Mouse (Mus musculus) adrenal gland, postnatal 4 days (tissue): Measurements from ENCODE around the gene Wdr45. TPM values are rescaled to one million over a fixed set of nuclear protein-coding genes. Genes with fewer than 3 reads are reported as not detected.
"Not testable (repeated sequence)": the region's sequence is repeated elsewhere in the genome, so short reads cannot be mapped to it uniquely, and the experiment has no call there.

ENCODE experiments used
- DNase-seq, 2 experiments: peaks; one replicate each; pipeline ENCODE4 v3.0.0; 2021 to 2022; ENCODE audit warnings: low spot score in 2 of 2, mixed read lengths in 2 of 2
- long read RNA-seq, 2 experiments: library from polyadenylated mRNA; stranded (forward); transcript quantifications; one replicate each; pipeline ENCODE4 v2.0.0; 2021
- total RNA-seq, 2 experiments: library from RNA; stranded (reverse); gene quantifications; 2 replicates each; pipeline ENCODE4 v1.2.3; 2021

Wdr45 gene
- total RNA-seq = 10 to 100 TPM; 68.0 to 75.4 TPM
- long read RNA-seq, experiment 1, transcript Wdr45-201 (11 exons, 1,609 nt) = major isoform, 13 of 23 reads
- long read RNA-seq, experiment 1, partial matches to known transcripts = 1 of 23 reads
- long read RNA-seq, experiment 1, other reads (novel, unspliced or antisense) = 5 of 23 reads
- long read RNA-seq, experiment 2, transcript Wdr45-201 (11 exons, 1,609 nt) = major isoform, 41 of 64 reads
- long read RNA-seq, experiment 2, partial matches to known transcripts = 4 of 64 reads
- long read RNA-seq, experiment 2, other reads (novel, unspliced or antisense) = 12 of 64 reads

DNA sequence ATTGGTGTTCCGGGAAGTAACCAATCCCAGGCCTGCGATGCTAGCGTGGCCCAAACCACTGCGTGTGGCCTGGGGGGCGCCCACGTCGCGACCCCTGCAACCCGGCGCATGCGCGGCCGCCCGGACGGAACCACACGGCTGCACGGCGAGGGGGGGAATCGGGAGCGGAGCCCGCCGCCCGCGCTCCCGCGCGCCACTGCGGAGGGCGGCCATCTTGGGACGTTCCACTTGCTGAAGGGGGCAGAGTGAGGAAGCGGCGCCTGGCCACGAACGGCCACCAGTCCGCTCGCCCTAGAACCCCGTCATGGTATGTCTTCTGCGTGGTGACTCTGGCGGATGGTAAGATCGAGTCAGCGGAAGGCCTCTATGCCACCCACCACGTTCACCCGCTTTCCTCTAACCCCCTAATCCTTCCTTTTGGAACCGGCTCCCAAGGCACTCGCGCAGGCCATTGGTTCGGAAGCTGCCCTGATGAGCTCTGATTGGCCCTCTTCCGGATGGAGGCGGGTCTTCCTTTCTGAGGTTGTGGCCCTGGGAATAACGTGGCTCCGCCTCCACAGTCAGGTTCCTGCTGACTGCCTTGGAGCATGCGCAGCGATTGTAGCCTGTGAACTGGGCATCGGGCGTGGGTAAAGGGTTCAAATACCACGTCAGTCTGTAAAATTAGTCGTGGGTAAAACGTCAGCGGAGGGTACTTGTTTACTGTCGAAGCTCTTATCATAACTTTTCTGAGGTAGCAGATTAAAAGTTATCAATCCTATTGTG is at the start of gene Wdr45:
Gene Wdr45, plus strand, starts transcription at position 199 of the 765 bp plus-strand sequence.
- peak; percentile 24 to 69 for DNase-seq

DNA sequence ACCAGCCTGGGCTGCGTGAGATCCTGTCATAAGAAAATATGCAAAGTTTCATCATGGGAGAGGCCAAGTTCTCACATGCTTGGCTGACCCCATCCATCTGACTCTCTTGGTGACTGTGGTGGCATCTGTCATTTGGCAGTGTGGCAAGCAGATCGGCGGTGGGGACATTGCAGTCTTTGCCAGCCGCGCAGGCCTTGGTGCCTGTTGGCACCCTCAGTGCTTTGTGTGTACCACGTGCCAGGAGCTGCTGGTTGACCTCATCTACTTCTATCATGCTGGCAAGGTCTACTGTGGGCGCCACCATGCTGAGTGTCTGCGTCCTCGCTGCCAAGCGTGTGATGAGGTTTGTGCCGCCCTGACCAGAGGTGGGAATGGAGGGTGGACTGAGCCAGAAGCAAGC is 49.3 kb upstream of the Wdr45 start:
- no peak for DNase-seq

DNA sequence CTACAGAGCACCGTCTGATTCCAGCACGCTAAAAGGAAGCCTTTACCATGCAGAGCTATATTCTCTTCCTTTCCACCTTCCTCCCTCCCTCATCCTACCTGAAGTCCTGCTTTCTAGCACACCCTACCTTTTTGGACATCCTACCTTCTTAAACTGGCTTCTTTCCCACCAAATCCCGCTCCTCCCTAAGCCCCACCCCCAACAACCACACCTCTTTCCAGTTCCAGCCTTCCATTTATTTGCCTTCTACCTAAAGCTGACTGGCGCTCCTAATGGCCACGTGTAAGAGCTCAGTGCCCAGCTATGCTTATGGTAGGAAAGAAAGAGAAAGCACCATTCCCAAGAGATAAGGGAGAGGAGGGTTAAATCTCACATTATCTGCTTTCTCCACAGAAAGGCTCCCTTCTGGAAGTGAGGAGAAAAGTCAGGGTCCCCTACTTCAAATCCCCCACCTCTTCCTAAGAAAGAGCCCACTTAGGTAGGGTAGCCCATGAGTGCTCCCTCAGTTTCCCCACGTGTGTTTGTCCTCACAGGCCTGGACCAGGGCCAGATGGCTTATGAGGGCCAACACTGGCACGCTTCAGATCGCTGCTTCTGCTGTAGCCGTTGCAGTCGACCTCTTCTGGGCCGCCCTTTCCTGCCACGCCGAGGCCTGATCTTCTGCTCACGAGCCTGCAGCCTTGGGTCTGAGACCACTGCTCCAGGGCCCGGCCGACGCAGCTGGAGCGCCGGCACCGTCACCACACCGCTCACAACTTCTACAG is 48.2 kb upstream of the Wdr45 start:
- DNase-seq = no peak

DNA sequence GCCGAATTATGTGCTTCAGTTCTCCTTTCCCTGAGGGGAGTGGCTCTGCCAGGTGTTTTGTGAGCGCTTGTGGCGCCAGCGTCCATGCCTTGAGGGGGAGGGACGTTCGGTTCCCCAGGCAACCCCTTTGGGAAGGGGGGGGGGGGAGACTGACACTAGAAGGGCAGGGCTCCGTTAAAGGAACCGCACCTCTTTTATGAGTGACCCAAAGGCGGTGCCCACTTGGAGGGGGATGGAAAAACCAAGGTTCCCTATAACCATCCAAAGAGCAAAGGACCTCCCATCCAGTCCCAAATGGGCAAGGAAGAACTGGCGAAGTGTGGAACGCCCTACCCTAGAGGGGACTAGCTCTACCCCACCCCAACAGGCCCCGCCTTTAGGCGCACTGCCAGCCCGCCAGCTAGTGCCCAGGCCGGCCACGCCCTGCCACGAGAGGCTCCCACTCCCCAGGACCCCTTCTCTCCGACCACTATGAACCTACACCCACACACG is 43.7 kb upstream of the Wdr45 start:
- DNase-seq = peak in 1 of 2 experiments; percentile 28

DNA sequence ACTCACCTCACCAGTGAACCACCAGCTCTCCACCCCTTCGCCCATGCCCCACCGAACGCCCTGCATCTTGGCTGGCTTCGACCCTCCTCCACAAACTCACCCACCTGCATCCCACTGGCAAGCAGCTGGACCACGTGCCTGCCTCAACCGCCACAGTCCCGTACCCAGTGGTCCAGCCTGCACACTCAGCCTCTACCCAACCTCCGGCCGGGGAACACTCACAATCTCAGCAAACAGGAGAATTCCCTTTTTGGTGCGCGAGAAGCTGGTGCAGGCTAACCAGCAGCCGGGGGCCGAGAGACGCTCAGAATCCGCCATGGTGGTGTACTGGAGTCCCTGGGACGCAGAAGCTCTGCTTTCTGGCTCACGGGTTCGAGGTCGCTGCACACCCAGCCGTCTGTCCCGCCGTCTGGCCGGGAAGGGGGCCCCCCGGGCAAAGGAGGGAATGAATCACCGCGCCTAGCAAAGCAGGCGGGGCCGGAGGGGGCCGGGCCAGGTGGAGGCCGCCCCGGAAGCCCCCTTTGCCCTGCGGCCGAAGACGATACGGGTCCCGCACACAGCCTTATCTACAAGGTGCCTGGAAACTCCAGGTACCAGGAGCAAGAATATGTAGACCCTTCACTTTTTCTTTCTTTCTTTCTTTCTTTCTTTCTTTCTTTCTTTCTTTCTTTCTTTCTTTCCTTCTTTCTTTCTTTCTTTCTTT is 43.1 kb upstream of the Wdr45 start, which contains the start of gene Plp2:
Gene Plp2, minus strand, starts transcription at position 470 of the 703 bp plus-strand sequence.
- peak in 1 of 2 experiments; percentile 15 for DNase-seq

DNA sequence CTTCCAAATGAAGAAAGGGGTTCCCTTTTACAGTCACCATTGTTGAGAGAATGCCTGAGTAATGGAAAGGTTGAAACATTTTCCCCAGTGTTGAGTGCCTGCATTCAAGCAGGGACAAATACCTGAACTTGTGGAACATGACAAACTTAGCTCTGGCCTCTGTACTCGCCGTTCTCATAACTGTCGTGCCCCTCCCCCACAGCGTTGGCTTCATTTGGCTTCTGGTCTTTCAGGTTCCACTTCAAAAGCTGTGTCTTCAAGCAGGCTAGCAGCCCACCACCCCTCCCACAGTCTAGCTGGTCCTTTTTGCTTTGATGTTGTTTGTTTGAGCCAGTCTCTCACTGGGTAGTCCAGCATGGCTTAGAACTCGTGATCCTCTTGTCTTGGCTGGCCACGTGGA is 41.4 kb upstream of the Wdr45 start:
- no peak for DNase-seq

DNA sequence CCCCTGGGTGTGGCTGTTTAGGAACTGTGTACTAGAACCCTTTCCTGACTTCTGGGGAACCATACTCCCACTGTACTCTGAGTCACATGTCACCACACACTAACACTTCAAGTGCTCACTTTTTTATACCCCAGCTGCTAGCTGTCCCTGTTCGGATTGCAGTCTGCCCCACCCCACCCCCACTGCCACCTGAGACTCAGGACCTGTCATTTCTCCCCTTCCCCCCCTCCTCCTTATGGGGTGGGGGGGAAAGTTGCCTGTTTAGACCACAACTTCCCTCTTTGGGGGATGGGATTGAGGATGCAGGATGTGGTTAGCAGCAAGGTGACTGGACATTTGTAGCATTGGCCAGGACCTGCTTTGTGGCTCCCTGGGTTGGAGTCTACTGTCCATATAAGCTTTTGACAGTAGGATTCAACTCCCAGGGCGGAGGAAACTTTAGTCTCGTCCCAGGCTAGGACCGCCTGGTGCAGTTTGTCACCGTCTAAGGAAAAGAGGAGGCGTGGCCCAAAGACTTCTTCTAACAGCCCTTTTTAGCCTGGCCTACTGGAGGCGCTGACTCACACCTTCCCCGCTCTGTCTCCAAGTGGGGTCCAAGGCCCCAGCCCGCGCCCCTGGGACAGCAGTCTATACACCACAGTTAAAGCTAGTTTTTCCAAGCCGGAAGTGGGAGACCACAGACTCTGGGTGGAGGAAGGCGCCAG is 40.4 kb upstream of the Wdr45 start:
- DNase-seq = no peak

DNA sequence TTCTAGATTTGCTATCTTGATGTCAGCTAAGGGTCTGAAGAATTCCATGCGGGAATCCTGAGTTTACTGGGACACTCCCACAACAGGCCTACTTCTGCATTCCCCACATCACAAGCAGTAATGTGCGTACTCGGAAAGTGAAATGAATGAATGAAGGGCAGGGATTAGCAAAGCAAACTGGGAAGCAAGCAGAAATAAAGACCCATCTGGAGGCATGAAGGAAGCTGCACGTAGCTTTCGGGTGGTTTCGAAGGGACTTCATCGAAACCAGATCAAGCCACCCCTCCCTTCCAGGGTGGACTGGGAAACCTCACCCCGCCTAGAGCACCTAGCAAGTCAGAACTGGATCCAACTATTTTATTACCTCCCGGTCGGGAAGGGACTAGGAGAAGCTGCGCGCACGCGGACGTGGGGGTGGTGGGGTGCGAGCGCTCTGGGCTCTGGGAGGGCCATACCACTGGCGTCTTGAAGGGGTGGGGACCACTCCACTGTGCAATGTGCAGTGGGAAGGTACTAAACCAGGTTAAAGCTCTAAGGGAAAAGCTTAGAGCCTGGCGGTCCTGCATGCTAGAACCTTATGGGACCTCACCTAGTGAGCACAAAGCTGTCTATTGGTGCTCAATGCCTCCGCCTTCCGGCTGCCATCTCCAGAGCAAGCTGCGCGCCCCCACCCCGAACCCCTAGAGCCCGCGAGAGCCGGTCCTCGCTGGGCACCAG is 39.7 kb upstream of the Wdr45 start:
- no peak for DNase-seq

DNA sequence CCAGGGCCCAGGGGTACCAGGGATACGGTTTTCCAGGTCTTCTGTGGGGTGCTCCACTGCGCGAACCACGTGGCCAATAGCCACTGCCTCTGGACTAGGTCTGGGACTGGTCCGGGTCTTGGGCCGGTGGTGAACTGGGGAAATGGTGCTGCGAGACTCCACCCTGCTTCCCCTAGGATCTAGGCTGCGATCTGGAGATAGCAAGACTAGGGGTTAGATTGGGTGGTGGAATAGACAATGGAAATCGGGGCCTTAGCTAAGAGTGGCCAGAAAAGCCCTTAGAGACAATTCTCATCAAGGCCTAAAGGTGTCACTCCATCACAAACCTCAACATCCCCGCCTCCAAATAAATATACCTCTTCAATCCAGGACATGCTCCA is 39.1 kb upstream of the Wdr45 start:
- DNase-seq = no peak

DNA sequence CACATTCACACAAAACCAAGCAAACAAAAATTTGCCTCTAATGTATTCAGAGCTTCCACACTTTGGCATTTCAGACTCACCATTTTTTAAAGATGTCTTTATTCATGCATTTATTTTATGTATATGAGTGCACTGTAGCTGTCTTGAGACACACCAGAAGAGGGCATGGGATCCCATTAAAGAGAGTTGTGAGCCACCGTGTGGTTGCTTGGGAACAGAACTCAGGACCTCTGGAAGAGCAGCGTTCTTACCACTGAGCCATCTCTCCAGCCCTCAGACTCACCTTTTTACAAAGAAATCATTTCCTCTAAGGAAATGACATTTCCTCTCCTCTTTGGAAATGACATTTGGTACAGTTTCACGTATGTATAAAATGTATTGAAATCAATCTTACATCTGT is 35.1 kb upstream of the Wdr45 start:
- DNase-seq = no peak

DNA sequence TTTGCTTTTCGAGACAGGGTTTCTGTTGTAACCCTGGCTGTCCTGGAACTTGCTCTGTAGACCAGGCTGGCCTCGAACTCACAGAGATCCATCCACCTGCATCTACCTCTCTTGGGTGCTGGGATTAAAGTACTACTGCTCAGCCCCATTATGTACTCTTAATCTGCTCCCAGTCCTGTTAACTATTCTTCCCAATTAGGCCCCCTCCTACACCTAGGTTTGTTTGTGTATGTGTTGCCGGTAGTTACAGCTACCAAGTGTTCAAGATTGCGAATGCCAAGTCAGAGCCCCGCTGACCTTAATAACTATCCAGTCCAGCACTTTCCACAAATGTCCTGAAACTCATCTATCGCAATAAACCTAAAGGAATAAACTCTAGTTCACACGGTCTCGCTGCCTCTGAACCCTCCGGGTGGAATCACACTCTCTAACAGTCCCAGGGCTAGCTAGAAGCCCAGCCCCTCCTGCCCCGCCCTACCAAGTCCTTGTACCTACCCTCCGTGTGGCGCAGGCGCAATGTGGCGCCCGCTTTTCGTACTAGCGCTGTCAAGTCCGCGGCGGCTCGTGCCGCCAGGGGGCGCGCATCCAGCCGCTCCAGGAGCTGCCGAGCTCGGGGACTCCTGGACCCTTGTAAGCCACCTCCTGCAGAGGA is 34.6 kb upstream of the Wdr45 start:
- DNase-seq = peak; percentile 68 to 74

DNA sequence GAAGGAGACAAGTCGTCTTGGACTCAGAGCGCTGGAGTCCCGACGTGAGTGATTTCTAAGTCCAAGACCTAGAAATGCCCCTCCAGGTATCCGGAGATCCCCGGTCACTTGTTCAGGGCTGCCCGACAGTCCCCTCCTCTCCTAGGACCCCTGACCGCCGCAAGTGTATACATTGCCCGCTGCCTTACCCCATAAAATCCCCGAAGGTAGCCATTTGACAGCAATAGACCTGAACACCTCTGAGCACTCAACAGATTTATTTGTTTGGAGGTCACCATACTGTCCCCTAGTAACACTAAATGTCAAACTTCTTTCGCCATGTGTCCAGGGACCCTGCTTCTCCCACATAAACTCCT is 34.1 kb upstream of the Wdr45 start:
- DNase-seq = no peak

DNA sequence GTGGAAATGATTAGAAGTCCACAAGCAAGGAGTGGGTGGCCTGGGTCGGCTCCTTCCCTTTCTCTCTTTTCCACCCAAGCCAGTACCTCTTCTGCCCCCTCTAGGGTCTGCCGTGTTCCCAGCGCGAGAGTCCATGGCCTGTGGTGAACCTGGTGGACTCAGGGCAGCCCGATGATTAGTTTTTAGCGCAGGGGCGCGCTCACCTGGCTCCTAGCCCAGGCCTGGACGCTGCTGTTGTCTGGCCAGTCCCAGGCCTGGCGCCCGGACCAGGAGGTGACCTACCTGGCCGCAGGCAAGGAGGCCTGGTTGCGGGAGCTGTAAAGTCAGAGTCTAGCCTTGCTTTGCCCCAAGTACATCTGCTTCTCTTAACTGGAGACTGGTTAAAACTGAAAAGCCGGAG is 33.3 kb upstream of the Wdr45 start, which contains the start of gene Magix:
Gene Magix, minus strand, starts transcription at position 388 of the 400 bp plus-strand sequence.
- no peak for DNase-seq

DNA sequence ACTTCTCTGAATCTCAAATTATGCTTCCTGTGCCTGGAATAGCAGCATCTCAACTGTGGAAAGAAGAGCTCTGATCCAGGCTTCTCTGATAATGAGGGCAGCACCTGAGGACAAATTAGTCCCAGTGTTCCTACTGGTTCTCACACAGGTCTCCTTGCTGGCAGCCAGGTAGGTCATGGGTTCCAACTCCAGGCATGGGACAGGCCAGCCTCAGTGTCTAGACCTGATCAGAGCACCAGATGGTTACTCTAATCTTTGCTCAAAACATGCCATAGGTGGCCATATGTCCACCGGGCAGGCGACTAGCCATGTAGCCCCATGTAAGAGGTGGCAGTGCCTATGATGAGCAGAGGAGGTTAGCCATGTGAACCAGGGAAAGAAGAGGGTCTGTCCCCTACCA is 25.8 kb upstream of the Wdr45 start:
- no peak for DNase-seq

DNA sequence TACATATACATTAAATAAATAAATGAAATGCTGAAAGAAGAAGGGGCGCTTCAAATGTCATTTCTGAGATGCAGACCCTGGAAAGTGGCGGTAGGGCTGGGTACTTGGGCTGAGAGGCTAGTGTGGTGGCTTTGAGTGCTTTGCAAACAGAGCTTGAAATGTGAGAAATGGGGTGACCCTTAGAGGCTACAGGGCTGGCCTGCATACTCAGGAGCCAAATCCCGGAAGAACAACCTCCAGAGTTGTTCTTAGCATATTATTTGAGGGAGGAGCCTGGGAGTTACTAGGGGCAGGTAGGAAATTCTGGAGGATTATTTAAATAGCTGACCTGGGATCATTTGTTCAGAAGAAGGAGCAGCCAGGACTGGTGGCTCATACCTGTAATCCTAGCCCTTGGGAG is 23.6 kb upstream of the Wdr45 start:
- no peak for DNase-seq

DNA sequence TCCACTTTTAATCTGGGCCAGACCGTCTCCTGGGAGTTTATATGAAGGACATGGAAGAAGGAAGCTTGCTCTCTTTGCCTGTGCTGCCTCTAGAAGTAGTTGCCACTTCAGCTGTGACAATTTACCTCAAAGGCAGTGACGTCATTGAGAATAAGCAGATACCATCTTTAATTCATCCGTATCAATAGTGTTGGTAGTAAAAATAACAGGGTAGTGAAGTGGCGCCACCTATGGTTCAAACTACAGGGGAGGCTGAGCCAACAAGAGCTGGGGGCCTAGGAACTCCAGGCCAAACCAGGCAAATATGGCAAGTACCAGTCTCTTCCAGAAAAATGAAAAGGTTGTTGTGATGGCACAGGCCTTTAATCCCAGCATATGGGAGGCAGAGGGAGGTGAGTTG is 21.3 kb upstream of the Wdr45 start:
- no peak for DNase-seq

DNA sequence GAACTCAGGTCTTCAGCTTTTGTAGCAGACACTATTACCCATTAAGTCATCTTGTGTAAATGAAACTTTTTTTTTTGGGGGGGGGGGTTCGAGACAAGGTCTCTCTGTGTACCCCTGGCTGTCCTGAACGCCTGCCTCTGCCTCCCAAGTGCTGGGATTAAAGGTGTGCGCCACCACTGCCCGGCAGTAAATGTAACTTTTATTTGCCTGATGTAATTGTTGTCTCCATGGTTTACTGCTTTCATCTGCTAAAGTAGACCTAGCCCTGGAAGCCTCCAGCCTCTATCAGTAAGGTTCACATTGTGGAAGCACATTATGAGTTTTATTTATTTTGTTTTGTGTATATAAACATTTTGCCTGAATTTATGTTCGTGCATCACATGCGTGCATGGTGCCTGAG is 17.6 kb upstream of the Wdr45 start:
- DNase-seq = no peak

DNA sequence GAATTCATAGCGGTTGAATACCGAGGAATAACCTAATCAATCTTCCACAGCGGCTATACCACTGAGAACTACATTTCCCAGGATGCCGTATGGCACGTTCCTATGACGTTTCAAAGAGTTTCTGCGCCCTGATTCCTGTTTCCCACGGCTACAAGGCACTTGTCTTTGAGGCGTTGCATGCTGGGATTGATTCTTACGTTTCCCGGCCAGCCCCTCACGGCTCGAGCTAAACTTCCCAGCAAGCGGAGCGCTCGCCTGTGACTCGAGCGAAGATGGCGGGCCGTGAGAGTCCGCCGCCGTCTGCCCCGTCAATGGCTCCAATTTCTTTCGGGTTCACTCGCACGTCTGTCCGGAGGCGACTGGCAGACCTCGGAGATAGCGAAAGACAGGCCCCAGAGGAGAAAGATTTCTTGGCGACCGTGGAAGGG is 17.2 kb upstream of the Wdr45 start, which contains the start of gene Gpkow:
Gene Gpkow, plus strand, starts transcription at position 178 of the 428 bp plus-strand sequence.
- DNase-seq = peak in 1 of 2 experiments; percentile 50

DNA sequence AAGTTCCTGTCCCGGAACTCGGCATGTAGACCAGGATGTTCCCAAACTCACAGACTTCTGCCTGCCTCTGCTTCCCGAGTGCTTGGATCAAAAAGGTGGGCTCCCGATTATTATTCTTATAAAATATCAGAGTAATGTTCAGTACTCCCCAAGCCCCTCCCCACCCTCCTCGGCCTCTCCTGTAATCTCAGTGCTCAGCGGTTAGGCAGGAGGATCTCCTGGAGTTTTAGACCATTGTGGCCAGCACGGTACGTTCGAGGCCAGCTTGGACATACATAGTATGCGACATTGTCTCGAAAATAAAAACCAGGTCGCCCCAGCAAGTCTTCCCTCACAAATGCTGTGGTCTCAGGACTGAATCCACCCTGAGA is 384 bp upstream of the Wdr45 start:
- not testable (repeated sequence) for DNase-seq
